Mouse (Mus musculus) MEL (cell line): ENCODE results near the gene Wdfy1. TPM values are rescaled to one million over a fixed set of nuclear protein-coding genes. Genes with fewer than 3 reads are reported as not detected.

Experiments
- DNase-seq: peaks from one replicate; pipeline ENCODE4 v3.0.0; 2011; ENCODE audit warnings: low read depth, low spot score
- H3K27ac ChIP-seq: 2 replicates; pipeline ENCODE4 v1.5.1; 2012; ENCODE audit warnings: low read depth, mild to moderate bottlenecking, control low read depth, low read length, moderate library complexity; ENCODE audit not compliant: control insufficient read depth
- H3K27me3 ChIP-seq, 2 experiments: fragments of 150-350 bp in 1 of 2; sonication (generic) in 1 of 2; 2 replicates each; pipeline ENCODE4 v1.6.1; 2012; ENCODE audit warnings: low read length in 2 of 2, mild to moderate bottlenecking in 2 of 2, improper control_type of control experiment in 1 of 2, moderate library complexity in 1 of 2; ENCODE audit not compliant: insufficient read depth in 2 of 2, control insufficient read depth in 1 of 2
- H3K36me3 ChIP-seq, 2 experiments: 2 replicates each; pipeline ENCODE4 v1.6.1; 2012 to 2014; ENCODE audit warnings: low read length in 2 of 2, improper control_type of control experiment in 1 of 2, inconsistent platforms in 1 of 2, mild to moderate bottlenecking in 1 of 2; ENCODE audit not compliant: insufficient read depth in 2 of 2, control insufficient read depth in 1 of 2
- H3K4me1 ChIP-seq, 2 experiments: fragments of 150-350 bp in 1 of 2; sonication (generic) in 1 of 2; 2 replicates each; pipeline ENCODE4 v1.6.1; 2012; ENCODE audit warnings: low read length in 2 of 2, improper control_type of control experiment in 1 of 2, mild to moderate bottlenecking in 1 of 2; ENCODE audit not compliant: insufficient read depth in 2 of 2, control insufficient read depth in 1 of 2
- H3K4me3 ChIP-seq, 2 experiments: fragments of 150-350 bp in 1 of 2; sonication (generic) in 1 of 2; 2 replicates each; pipeline ENCODE4 v1.5.1; 2012; ENCODE audit warnings: low read depth in 2 of 2, low read length in 2 of 2, mild to moderate bottlenecking in 2 of 2, moderate library complexity in 2 of 2, control low read depth in 1 of 2, improper control_type of control experiment in 1 of 2; ENCODE audit not compliant: control insufficient read depth in 1 of 2, insufficient read depth in 1 of 2
- H3K79me2 ChIP-seq: 2 replicates; pipeline ENCODE4 v1.6.1; 2012; ENCODE audit warnings: mild to moderate bottlenecking, low read length, moderate library complexity; ENCODE audit not compliant: control insufficient read depth, poor library complexity, insufficient read depth
- H3K9ac ChIP-seq: 2 replicates; pipeline ENCODE4 v1.6.1; 2012; ENCODE audit warnings: low read depth, mild to moderate bottlenecking, control low read depth, low read length, moderate library complexity; ENCODE audit not compliant: control insufficient read depth, poor library complexity, severe bottlenecking
- H3K9me3 ChIP-seq: fragments of 150-350 bp; sonication (generic); replicated peaks from 2 replicates; pipeline ENCODE4 v1.6.1; 2012; ENCODE audit warnings: mild to moderate bottlenecking, low read length, improper control_type of control experiment, moderate library complexity; ENCODE audit not compliant: insufficient read depth
- BHLHE40 ChIP-seq: IDR thresholded peaks from 2 replicates; pipeline ENCODE4 v1.6.1; 2012; ENCODE audit warnings: low read depth, mild to moderate bottlenecking, inconsistent platforms, low read length, improper control_type of control experiment, borderline replicate concordance
- CHD1 ChIP-seq: IDR thresholded peaks from 2 replicates; pipeline ENCODE4 v1.6.1; 2012; ENCODE audit warnings: low read depth, mild to moderate bottlenecking, inconsistent platforms, low read length, improper control_type of control experiment
- CHD2 ChIP-seq: IDR thresholded peaks from 2 replicates; pipeline ENCODE4 v1.6.1; 2011; ENCODE audit warnings: low read length, improper control_type of control experiment
- CTCF ChIP-seq, 3 experiments: IDR thresholded peaks in 2 of 3; conservative IDR thresholded peaks in 1 of 3; 2 replicates each; pipeline ENCODE4 v1.5.1; 2011 to 2012; ENCODE audit warnings: low read length in 3 of 3, low read depth in 2 of 3, mild to moderate bottlenecking in 2 of 3, improper control_type of control experiment in 1 of 3, inconsistent platforms in 1 of 3, mixed read lengths in 1 of 3, moderate library complexity in 1 of 3; ENCODE audit not compliant: control insufficient read depth in 1 of 3, insufficient read depth in 1 of 3, poor library complexity in 1 of 3, severe bottlenecking in 1 of 3
- E2F4 ChIP-seq: IDR thresholded peaks from 2 replicates; pipeline ENCODE4 v1.6.1; 2011; ENCODE audit warnings: low read depth, low read length, improper control_type of control experiment, borderline replicate concordance
- EP300 ChIP-seq, 2 experiments: IDR thresholded peaks; 2 replicates each; pipeline ENCODE4 v1.6.1; 2011; ENCODE audit warnings: improper control_type of control experiment in 2 of 2, low read length in 2 of 2, low read depth in 1 of 2, mild to moderate bottlenecking in 1 of 2
- ETS1 ChIP-seq: IDR thresholded peaks from 2 replicates; pipeline ENCODE4 v1.6.1; 2012; ENCODE audit warnings: low read depth, mild to moderate bottlenecking, inconsistent platforms, low read length, improper control_type of control experiment, moderate library complexity
- GATA1 ChIP-seq: IDR thresholded peaks from 2 replicates; pipeline ENCODE4 v1.6.1; 2011; ENCODE audit warnings: low read depth, low read length, improper control_type of control experiment
- HCFC1 ChIP-seq: IDR thresholded peaks from 2 replicates; pipeline ENCODE4 v1.6.1; 2012; ENCODE audit warnings: low read depth, mild to moderate bottlenecking, inconsistent platforms, low read length, improper control_type of control experiment, moderate library complexity
- JUND ChIP-seq: IDR thresholded peaks from 2 replicates; pipeline ENCODE4 v1.6.1; 2011; ENCODE audit warnings: low read depth, mild to moderate bottlenecking, improper control_type of control experiment, low read length
- KAT2A ChIP-seq: conservative IDR thresholded peaks from 2 replicates; pipeline ENCODE4 v1.6.1; 2012; ENCODE audit warnings: low read depth, low read length, improper control_type of control experiment, inconsistent platforms
- MAX ChIP-seq: IDR thresholded peaks from 2 replicates; pipeline ENCODE4 v1.6.1; 2011; ENCODE audit warnings: low read length, improper control_type of control experiment
- MAZ ChIP-seq: IDR thresholded peaks from 2 replicates; pipeline ENCODE4 v1.6.1; 2012; ENCODE audit warnings: low read depth, mild to moderate bottlenecking, inconsistent platforms, low read length, improper control_type of control experiment
- MEF2A ChIP-seq: IDR thresholded peaks from 2 replicates; pipeline ENCODE4 v1.6.1; 2014; ENCODE audit warnings: low read depth, mild to moderate bottlenecking, inconsistent platforms, low read length, improper control_type of control experiment; ENCODE audit not compliant: poor library complexity, insufficient replicate concordance, severe bottlenecking; ENCODE audit errors: extremely low read depth
- MXI1 ChIP-seq: IDR thresholded peaks from 2 replicates; pipeline ENCODE4 v1.6.1; 2011; ENCODE audit warnings: mild to moderate bottlenecking, low read depth, low read length, improper control_type of control experiment
- MYC ChIP-seq: IDR thresholded peaks from 2 replicates; pipeline ENCODE4 v1.6.1; 2011; ENCODE audit warnings: low read depth, mild to moderate bottlenecking, low read length, improper control_type of control experiment, moderate library complexity
- NELFE ChIP-seq: IDR thresholded peaks from 2 replicates; pipeline ENCODE4 v1.6.1; 2011; ENCODE audit warnings: low read depth, low read length, improper control_type of control experiment
- NRF1 ChIP-seq: IDR thresholded peaks from 2 replicates; pipeline ENCODE4 v1.6.1; 2014; ENCODE audit warnings: low read depth, mild to moderate bottlenecking, inconsistent platforms, low read length, improper control_type of control experiment, moderate library complexity; ENCODE audit not compliant: poor library complexity, insufficient read depth, severe bottlenecking
- POLR2A ChIP-seq, 2 experiments: IDR thresholded peaks; 2 replicates each; pipeline ENCODE4 v1.6.1; 2011 to 2012; ENCODE audit warnings: low read length in 2 of 2, mild to moderate bottlenecking in 2 of 2, control low read depth in 1 of 2, improper control_type of control experiment in 1 of 2, low read depth in 1 of 2, moderate library complexity in 1 of 2; ENCODE audit not compliant: control insufficient read depth in 1 of 2, insufficient read depth in 1 of 2, poor library complexity in 1 of 2
- POLR2AphosphoS2 ChIP-seq: IDR thresholded peaks from 2 replicates; pipeline ENCODE4 v1.6.1; 2011; ENCODE audit warnings: low read length, improper control_type of control experiment
- POLR2AphosphoS5 ChIP-seq: IDR thresholded peaks from 2 replicates; pipeline ENCODE4 v1.6.1; 2012; ENCODE audit warnings: low read depth, borderline replicate concordance, mild to moderate bottlenecking, inconsistent platforms, low read length, moderate library complexity, mixed read lengths
- RCOR1 ChIP-seq: IDR thresholded peaks from 2 replicates; pipeline ENCODE4 v1.6.1; 2012; ENCODE audit warnings: low read depth, mild to moderate bottlenecking, inconsistent platforms, low read length, improper control_type of control experiment
- SIN3A ChIP-seq: IDR thresholded peaks from 2 replicates; pipeline ENCODE4 v1.6.1; 2012; ENCODE audit warnings: low read length, improper control_type of control experiment, inconsistent platforms
- SMC3 ChIP-seq: IDR thresholded peaks from 2 replicates; pipeline ENCODE4 v1.6.1; 2011; ENCODE audit warnings: low read depth, low read length, improper control_type of control experiment
- TAL1 ChIP-seq: IDR thresholded peaks from 2 replicates; pipeline ENCODE4 v1.6.1; 2012; ENCODE audit warnings: mild to moderate bottlenecking, inconsistent platforms, low read length, moderate library complexity, mixed read lengths
- TBP ChIP-seq: IDR thresholded peaks from 2 replicates; pipeline ENCODE4 v1.8.0; 2011; ENCODE audit warnings: low read depth, low read length, improper control_type of control experiment
- TCF12 ChIP-seq: IDR thresholded peaks from 2 replicates; pipeline ENCODE4 v1.6.1; 2014; ENCODE audit warnings: low read depth, mild to moderate bottlenecking, inconsistent platforms, low read length, improper control_type of control experiment, moderate library complexity
- UBTF ChIP-seq: IDR thresholded peaks from 2 replicates; pipeline ENCODE4 v1.6.1; 2012; ENCODE audit warnings: low read depth, mild to moderate bottlenecking, inconsistent platforms, low read length, improper control_type of control experiment, moderate library complexity, borderline replicate concordance; ENCODE audit not compliant: insufficient read depth
- USF2 ChIP-seq, 2 experiments: IDR thresholded peaks; 2 replicates each; pipeline ENCODE4 v1.6.1; 2011 to 2012; ENCODE audit warnings: improper control_type of control experiment in 2 of 2, low read length in 2 of 2, borderline replicate concordance in 1 of 2, inconsistent platforms in 1 of 2, low read depth in 1 of 2, mild to moderate bottlenecking in 1 of 2; ENCODE audit not compliant: insufficient read depth in 1 of 2
- ZC3H11A ChIP-seq: IDR thresholded peaks from 2 replicates; pipeline ENCODE4 v1.6.1; 2012; ENCODE audit warnings: low read depth, mild to moderate bottlenecking, inconsistent platforms, low read length, improper control_type of control experiment
- ZKSCAN1 ChIP-seq: IDR thresholded peaks from 2 replicates; pipeline ENCODE4 v1.6.1; 2012; ENCODE audit warnings: low read depth, mild to moderate bottlenecking, inconsistent platforms, low read length, improper control_type of control experiment, moderate library complexity
- polyA plus RNA-seq, 2 experiments: library from polyadenylated mRNA; stranded (reverse) in 1 of 2; unstranded in 1 of 2; fragments of >175 nt in 1 of 2; fragments of >200 nt in 1 of 2; gene quantifications; 2 replicates each; pipeline versions ENCODE4 v1.2.1 to v1.2.4; 2012; ENCODE audit warnings: low replicate concordance in 2 of 2, low read depth in 1 of 2; ENCODE audit not compliant: insufficient read length in 2 of 2, insufficient read depth in 1 of 2, missing spikeins in 1 of 2
- total RNA-seq: library from RNA; depleted of rRNA; stranded (reverse); fragments of 300-350 nt; gene quantifications from 2 replicates; pipeline ENCODE4 v1.2.3, GENCODE M21; 2012

Gene Wdfy1
- total and polyA plus RNA-seq, 3 experiments, result 17.6 to 25.0 TPM; not detected in 1

GRCm38 (mm10) chr1:79768231-79768630 is 7.7 kb downstream of the Wdfy1 start:
- H3K4me1 ChIP-seq, result peaks cover 4 to 5% of the 10 kb centered on the region in 2 experiments; a peak in 2 of 4 replicates
- DNase-seq, result peak; percentile 23
- peak overlapping the region in 1 of 2 experiments; percentile 31; a peak in 2 of 4 replicates for H3K4me3 ChIP-seq
- TF ChIP-seq NELFE (no peak), GATA1 (peak; percentile 51)
- H3K27me3 ChIP-seq, result no peaks in the 10 kb centered on the region
- H3K27ac ChIP-seq, result no peak overlapping the region
- H3K79me2 ChIP-seq, result no peaks in the 10 kb centered on the region
- no peaks in the 10 kb centered on the region for H3K9me3 ChIP-seq
- peak overlapping the region; percentile 27; the same call in 1 of the 2 replicates for H3K9ac ChIP-seq
- H3K36me3 ChIP-seq, result peaks cover 0 to 8% of the 10 kb centered on the region in 2 experiments; a peak in 2 of 4 replicates

GRCm38 (mm10) chr1:79764483-79764882 is 11.5 kb downstream of the Wdfy1 start:
- Histone ChIP-seq H3K9me3 (no peaks in the 10 kb centered on the region), H3K4me1 (peaks cover 7 to 14% of the 10 kb centered on the region in 2 experiments)

More at GRCm38 (mm10) chr1:79764483-79764882, 11.5 kb downstream of the Wdfy1 start:
- H3K27me3 ChIP-seq, result no peaks in the 10 kb centered on the region
- H3K36me3 ChIP-seq, result peaks cover 0 to 21% of the 10 kb centered on the region in 2 experiments; a peak in 2 of 4 replicates
- H3K9ac ChIP-seq, result no peak overlapping the region
- H3K27ac ChIP-seq, result no peak overlapping the region
- no peak for DNase-seq
- TF ChIP-seq NRF1 (no peak), MAZ (no peak), SIN3A (no peak), USF2 (IDR thresholded peaks at IDR 0.05; ENCODE audit: borderline replicate concordance in 1 of 2, insufficient read depth in 1 of 2, low read depth in 1 of 2, low read length in 2 of 2) (no peak), CTCF (IDR thresholded peaks at IDR 0.05 in 2 of 3, conservative IDR thresholded peaks at IDR 0.05 in 1 of 3; ENCODE audit: control insufficient read depth in 1 of 3, insufficient read depth in 1 of 3, low read depth in 2 of 3, low read length in 3 of 3, poor library complexity in 1 of 3, severe bottlenecking in 1 of 3) (no peak), MAX (no peak), BHLHE40 (no peak), ETS1 (0 out of 2 replicates have a peak, but pooled peaks have one; percentile 9), ZC3H11A (no peak), EP300 (IDR thresholded peaks at IDR 0.05; ENCODE audit: low read depth in 1 of 2, low read length in 2 of 2) (0 out of 4 replicates have a peak, but pooled peaks have one; percentile 11 to 20), KAT2A (no peak), TCF12 (0 out of 2 replicates have a peak, but pooled peaks have one; percentile 53), E2F4 (no peak), HCFC1 (no peak), CHD1 (no peak), UBTF (no peak), SMC3 (no peak), MXI1 (no peak), TBP (no peak), GATA1 (peak; percentile 69), ZKSCAN1 (no peak), MEF2A (no peak), POLR2AphosphoS2 (no peak), RCOR1 (peak; percentile 39; the same call in 1 of the 2 replicates), CHD2 (no peak), MYC (no peak), POLR2AphosphoS5 (no peak), POLR2A (IDR thresholded peaks at IDR 0.05; ENCODE audit: control insufficient read depth in 1 of 2, insufficient read depth in 1 of 2, low read depth in 1 of 2, low read length in 2 of 2, poor library complexity in 1 of 2) (no peak), JUND (no peak), TAL1 (no peak)
- no peak overlapping the region for H3K4me3 ChIP-seq
- H3K79me2 ChIP-seq, result peaks cover 12% of the 10 kb centered on the region
